Mouse (Mus musculus): ENCODE results near the gene Glp2r. TPM values are rescaled to one million over a fixed set of nuclear protein-coding genes. Genes with fewer than 3 reads are reported as not detected.

The Glp2r gene
- polyA plus RNA-seq, 1 experiment from 2014 or later = not detected

DNA sequence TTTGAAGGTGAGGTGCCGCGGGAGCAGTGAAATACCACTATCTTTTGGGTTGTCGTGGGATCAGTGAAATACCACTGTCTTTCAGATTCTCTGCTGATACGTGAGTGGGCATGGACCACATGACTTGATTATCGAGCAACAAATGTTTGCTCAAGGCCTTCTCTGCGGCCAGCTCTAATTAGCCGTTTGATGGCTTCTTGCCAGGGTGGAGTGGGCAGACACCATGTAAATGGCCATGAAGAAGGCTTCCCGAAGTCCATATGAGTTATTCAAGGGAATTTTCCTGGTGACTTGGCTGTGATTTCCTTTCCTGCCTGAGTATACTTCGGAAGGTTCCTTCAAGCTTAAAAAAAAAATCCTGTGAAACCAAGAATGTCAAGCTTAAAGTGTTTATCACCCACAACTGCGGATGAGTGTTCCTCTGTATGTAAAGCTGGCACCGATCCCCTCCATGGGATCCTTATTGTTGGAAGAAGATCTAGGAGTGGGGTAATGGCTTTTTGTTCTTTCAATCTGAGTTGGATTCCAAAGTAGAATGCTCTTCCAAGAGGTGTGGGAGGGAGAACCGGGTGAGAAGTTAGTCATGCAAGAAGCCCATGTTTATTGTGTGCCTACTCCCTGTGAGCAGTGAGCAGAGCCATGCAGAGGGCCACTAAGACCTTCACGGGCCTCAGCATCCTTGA, 154.3 kb downstream of the Glp2r start:
- no peak overlapping the region for H3K27ac ChIP-seq (ENCODE audit: low read depth, low read length)
- no peaks in the 10 kb centered on the region for H3K36me3 ChIP-seq (ENCODE audit: control insufficient read depth, insufficient read depth, low read length)
- no peak overlapping the region for H3K4me3 ChIP-seq (ENCODE audit: low read depth, low read length)
- ATAC-seq (replicated peaks; ENCODE audit: low FRiP score) (no peak), DNase-seq (ENCODE audit: low spot score) (no peak)
- H3K9ac ChIP-seq (ENCODE audit: low read length) = no peak overlapping the region
- H3K4me2 ChIP-seq (ENCODE audit: low read depth, low read length, severe bottlenecking) = no peak overlapping the region
- no peaks in the 10 kb centered on the region for H3K27me3 ChIP-seq (ENCODE audit: control insufficient read depth, insufficient read depth, low read length)
- H3K9me3 ChIP-seq (ENCODE audit: control insufficient read depth, low read length) = no peaks in the 10 kb centered on the region
- H3K4me1 ChIP-seq (replicated peaks; ENCODE audit: control insufficient read depth, insufficient read depth, low read length) = no peaks in the 10 kb centered on the region
- 90% methylated on average over 13 of the region's 13 CpGs for WGBS

DNA sequence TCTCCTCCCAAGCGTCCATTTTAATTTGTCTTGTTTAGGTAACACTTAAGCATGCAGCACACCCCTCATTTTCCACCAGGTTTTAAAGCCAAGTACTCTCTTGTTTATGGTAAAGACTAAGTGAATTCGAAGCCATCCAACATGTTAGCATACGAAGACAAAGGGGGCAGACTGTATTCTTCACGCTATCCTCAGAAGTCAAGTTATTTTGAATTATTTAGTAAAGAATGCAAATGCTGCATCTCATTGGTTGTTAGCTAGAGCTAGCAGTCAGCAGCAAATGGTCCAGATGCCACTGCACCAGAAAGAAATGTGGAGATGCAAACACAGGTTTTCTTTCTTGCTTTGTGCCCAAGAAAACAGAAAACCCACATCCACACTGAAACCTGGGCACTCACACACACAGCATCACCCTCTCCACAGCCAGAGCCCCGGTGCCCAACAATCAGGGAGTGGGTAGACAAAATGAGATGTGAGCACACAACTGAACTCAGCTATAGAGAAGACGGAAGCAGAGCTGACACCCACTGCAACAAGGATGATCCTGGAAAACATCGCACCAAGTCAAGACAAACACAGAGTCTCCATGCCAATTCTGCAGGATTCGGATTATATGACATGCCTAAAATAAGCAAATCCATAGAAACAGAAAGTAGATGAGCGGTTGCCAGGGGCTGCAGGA, 158.7 kb downstream of the Glp2r start:
- ATAC-seq (replicated peaks; ENCODE audit: low FRiP score) (no peak), DNase-seq (ENCODE audit: low spot score) (no peak)
- Histone ChIP-seq H3K9ac (ENCODE audit: low read length) (no peak overlapping the region), H3K27ac (ENCODE audit: low read depth, low read length) (no peak overlapping the region), H3K36me3 (ENCODE audit: control insufficient read depth, insufficient read depth, low read length) (no peaks in the 10 kb centered on the region), H3K9me3 (ENCODE audit: control insufficient read depth, low read length) (no peaks in the 10 kb centered on the region), H3K4me1 (replicated peaks; ENCODE audit: control insufficient read depth, insufficient read depth, low read length) (no peaks in the 10 kb centered on the region), H3K27me3 (ENCODE audit: control insufficient read depth, insufficient read depth, low read length) (no peaks in the 10 kb centered on the region), H3K4me2 (ENCODE audit: low read depth, low read length, severe bottlenecking) (no peak overlapping the region), H3K4me3 (ENCODE audit: low read depth, low read length) (no peak overlapping the region)
- WGBS = 84% methylated on average over 9 of the region's 9 CpGs

Other genes starting within 250 kb of the Glp2r start
- not detected in 2 replicates for gene Rcvrn, start 75.8 kb downstream of the Glp2r start, polyA plus RNA-seq (2014; fragmentation: Nextera tagmentation; extraction: Ambion mirVana)
- gene Gsg1l2, start 3.5 kb upstream of the Glp2r start, polyA plus RNA-seq (2014; fragmentation: Nextera tagmentation; extraction: Ambion mirVana) = not detected in 2 replicates
- not detected in 2 replicates for gene Dhrs7c, start 27.0 kb upstream of the Glp2r start, polyA plus RNA-seq (2014; fragmentation: Nextera tagmentation; extraction: Ambion mirVana)
- gene Usp43, start 151.0 kb upstream of the Glp2r start, polyA plus RNA-seq (2014; fragmentation: Nextera tagmentation; extraction: Ambion mirVana) = 1.0 and 1.4 TPM in 2 replicates
- 0.86 and 1.4 TPM in 2 replicates for gene Cfap52, start 194.5 kb upstream of the Glp2r start, polyA plus RNA-seq (2014; fragmentation: Nextera tagmentation; extraction: Ambion mirVana)
- gene Stx8, start 195.0 kb upstream of the Glp2r start, polyA plus RNA-seq (2014; fragmentation: Nextera tagmentation; extraction: Ambion mirVana) = 52.6 and 53.8 TPM in 2 replicates